Mouse (Mus musculus): ENCODE results near the gene Tmem45b. TPM values are rescaled to one million over a fixed set of nuclear protein-coding genes. Genes with fewer than 3 reads are reported as not detected.
A peak's percentile ranks its signal among the peaks of the same experiment; 100 is the strongest.

Tmem45b gene
- polyA plus RNA-seq, 1 experiment from 2014 or later, result not detected

DNA sequence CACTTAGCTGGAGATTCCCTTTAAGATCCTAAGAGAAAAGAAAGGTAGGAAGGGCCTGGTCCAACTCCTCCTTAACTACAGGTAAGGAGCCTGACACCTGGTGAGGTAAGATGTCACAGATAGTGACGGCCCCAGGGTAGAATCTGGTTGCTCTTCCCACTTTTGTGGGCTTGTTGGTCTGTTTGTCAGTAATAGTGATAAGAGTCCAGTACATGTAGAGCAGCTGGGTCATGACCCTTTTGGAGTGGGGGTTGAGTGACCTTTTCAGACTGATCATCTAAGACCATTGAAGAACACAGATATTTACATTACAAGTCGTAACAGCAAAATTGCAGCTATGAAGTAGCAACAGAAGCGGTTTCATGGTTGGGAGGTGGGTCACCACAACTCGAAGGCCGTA lies 77.1 kb downstream of the Tmem45b start:
- H3K27ac ChIP-seq (replicated peaks), result no peak overlapping the region
- H3K4me3 ChIP-seq, result peak overlapping the region; percentile 80
- ATAC-seq (ENCODE audit: low FRiP score, low read depth), result no peak
- peak overlapping the region; percentile 64 for H3K4me2 ChIP-seq
- 95% methylated on average over 5 of the region's 5 CpGs for WGBS
- H3K27me3 ChIP-seq, result no peaks in the 10 kb centered on the region
- no peak overlapping the region for H3K9ac ChIP-seq
- H3K36me3 ChIP-seq, result peaks cover 26% of the 10 kb centered on the region
- no peaks in the 10 kb centered on the region for H3K9me3 ChIP-seq
- H3K4me1 ChIP-seq (replicated peaks), result peaks cover 27% of the 10 kb centered on the region

DNA sequence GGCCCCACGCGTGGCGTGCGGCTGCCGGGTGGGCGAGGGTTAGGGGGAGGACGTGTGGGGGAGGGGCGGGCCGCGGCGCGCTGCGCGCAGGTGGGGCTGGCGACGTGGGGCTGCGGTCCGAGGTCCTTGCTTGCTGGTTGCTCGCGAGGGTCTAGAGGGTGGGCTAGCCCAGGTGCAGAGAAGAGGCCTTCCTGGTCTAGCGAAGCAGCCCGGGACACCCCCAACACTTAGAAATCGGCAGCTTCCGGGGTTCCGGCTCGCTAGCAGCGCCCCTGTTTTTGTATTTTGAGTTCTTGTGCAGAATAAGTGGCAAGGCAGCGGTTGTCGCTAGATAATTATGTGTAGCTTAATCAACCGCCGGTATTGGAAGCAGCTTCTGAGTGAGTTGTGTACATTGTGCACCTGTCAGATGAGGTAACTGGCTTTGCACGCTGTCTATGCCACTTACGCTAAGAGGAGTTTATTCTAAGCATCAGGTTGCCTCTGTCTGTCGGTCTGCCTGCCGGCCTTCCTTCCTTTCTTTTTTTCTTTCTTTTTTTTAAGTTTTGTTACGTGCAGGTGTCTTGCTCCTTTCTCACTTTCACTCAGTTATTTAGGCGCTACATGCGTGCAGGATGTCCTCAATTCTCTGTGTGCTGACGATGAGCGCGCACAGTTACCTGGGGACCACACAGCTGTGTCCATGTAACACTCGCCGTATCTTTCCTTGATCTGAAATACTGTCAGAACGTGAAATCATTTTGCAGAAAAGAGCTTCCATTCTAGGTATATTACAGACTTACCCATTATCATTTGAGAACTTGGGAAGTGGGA lies 77.7 kb downstream of the Tmem45b start:
- no peaks in the 10 kb centered on the region for H3K27me3 ChIP-seq
- H3K9me3 ChIP-seq, result no peaks in the 10 kb centered on the region
- peak overlapping the region; percentile 80 for H3K4me3 ChIP-seq
- H3K36me3 ChIP-seq, result peaks cover 20% of the 10 kb centered on the region
- 11% methylated on average over 37 of the region's 44 CpGs for WGBS
- peaks cover 27% of the 10 kb centered on the region for H3K4me1 ChIP-seq (replicated peaks)
- H3K27ac ChIP-seq (replicated peaks), result peak overlapping the region; percentile 73
- ATAC-seq (ENCODE audit: low FRiP score, low read depth), result peak; percentile 85
- peak overlapping the region; percentile 69 for H3K9ac ChIP-seq
- H3K4me2 ChIP-seq, result peak overlapping the region; percentile 64

DNA sequence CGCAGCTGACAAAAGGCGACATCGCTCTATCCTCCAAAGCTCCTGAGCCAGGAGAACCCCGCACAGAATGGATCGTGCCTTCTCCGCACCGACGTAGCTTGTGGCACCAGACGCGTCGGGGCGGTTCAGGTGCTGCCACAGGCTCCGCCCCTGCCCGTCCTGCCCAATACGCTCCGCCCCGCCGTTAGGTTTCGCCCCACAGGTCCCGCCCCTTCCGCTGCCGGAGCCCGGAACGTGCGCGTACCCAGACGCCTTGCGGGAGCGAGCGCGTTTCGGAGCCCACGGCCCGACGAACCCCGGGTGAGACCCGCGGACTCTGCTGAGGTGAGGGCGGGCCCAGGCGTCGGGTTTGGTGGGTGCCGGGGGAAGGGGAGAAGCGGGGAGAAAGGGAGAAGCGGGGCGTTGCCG lies 78.3 kb downstream of the Tmem45b start, which contains the start of gene Nfrkb:
TSS of gene Nfrkb (plus strand) at position 246 of the 408 bp plus-strand sequence.
- under 1% methylated on average over 43 of the region's 46 CpGs for WGBS
- ATAC-seq (ENCODE audit: low FRiP score, low read depth), result peak; percentile 97
- Histone ChIP-seq H3K4me2 (peak within 1 kb of the TSS; percentile 64), H3K27me3 (no peaks in the 10 kb centered on the region), H3K27ac (replicated peaks) (peak within 1 kb of the TSS; percentile 73), H3K9me3 (no peaks in the 10 kb centered on the region), H3K4me3 (peak within 1 kb of the TSS; percentile 80), H3K4me1 (replicated peaks) (peaks cover 27% of the 10 kb centered on the region), H3K36me3 (peaks cover 14% of the 10 kb centered on the region), H3K9ac (peak within 1 kb of the TSS; percentile 69)

DNA sequence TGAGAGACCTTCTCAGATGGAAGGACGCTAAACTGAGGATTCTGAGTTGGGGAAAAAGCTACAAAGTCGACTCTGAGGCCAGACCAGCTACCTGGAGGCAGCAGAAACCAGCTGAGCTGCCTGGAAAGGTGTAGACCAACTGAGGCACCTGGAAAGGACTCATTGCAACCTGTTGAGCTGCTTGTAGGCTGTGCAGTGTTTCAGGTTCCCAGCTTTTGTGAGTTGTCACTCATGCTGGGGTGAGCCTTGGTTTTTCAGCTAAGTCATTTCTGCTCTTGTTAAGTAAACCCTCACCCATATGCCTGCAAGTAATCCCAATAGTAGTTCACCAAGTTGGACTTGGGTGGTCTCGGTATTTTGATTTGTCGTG lies 78.8 kb downstream of the Tmem45b start:
- peak overlapping the region; percentile 73 for H3K27ac ChIP-seq (replicated peaks)

DNA sequence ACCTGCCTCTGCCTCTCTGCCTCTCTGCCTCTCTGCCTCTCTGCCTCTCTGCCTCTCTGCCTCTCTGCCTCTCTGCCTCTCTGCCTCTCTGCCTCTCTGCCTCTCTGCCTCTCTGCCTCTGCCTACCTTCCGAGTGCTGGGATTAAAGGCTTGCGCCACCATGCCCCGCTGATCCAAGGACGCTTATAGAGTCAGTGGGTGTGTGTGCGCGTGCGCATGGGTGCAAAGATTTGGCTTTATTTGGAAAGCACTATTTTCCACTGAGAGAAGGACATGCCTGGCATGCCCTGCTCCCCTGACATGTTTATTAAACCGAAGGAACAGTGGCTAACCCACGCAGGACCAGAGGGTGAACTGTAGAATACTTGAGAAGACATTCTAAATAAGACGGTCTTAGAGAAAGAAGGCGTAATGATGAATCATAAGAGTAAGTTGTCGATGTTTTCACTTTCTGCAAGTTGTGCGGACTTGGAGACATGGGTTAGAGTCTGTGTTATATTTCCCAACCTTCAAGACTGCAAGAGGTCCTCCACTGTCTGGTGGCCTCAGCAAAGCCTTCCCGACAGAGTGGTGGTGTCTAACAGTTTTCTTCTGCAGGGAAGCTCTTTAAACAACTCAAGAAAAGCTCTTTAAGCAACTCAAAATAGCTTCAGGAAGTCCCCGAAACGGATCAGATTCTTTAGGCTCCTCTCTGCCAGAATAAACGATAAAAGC lies 79.3 kb downstream of the Tmem45b start:
- WGBS, result 85% methylated on average over 17 of the region's 17 CpGs
- Histone ChIP-seq H3K9me3 (no peaks in the 10 kb centered on the region), H3K9ac (no peak overlapping the region), H3K27me3 (no peaks in the 10 kb centered on the region), H3K4me1 (replicated peaks) (peaks cover 27% of the 10 kb centered on the region), H3K4me3 (peak overlapping the region; percentile 80), H3K36me3 (peaks cover 8% of the 10 kb centered on the region; the same call in 1 of the 2 replicates), H3K4me2 (peak overlapping the region; percentile 64), H3K27ac (replicated peaks) (no peak overlapping the region)
- ATAC-seq (ENCODE audit: low FRiP score, low read depth), result no peak

More for the DNA sequence above, 78.8 kb downstream of the Tmem45b start:
- no peaks in the 10 kb centered on the region for H3K9me3 ChIP-seq
- H3K4me3 ChIP-seq, result peak overlapping the region; percentile 80
- ATAC-seq (ENCODE audit: low FRiP score, low read depth), result peak; percentile 46
- no peaks in the 10 kb centered on the region for H3K27me3 ChIP-seq
- H3K36me3 ChIP-seq, result peaks cover 9% of the 10 kb centered on the region
- H3K4me2 ChIP-seq, result peak overlapping the region; percentile 64
- H3K4me1 ChIP-seq (replicated peaks), result peaks cover 27% of the 10 kb centered on the region
- H3K9ac ChIP-seq, result peak overlapping the region; percentile 69
- 29% methylated on average over 4 of the region's 4 CpGs for WGBS

DNA sequence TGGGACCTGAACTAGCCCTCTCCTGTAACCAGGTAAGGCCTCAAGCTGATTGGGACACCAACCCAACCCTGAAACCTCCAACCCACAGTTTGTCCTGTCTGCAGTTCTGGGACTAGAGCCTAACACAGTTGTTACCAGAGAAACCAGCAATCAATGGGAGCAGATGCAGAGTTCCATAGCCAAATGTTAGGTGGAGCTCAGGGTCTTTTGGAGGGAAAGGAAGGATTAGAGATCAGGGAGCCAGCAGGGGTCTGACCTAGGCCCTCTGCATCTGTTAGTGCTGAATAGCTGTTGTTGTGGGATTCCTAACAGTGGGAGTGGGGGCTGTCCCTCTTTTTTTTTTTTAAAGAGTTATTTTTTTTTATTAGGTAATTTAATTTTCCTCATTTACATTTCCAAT lies 87.6 kb downstream of the Tmem45b start:
- Histone ChIP-seq H3K4me2 (no peak overlapping the region), H3K27me3 (no peaks in the 10 kb centered on the region), H3K4me1 (replicated peaks) (no peaks in the 10 kb centered on the region), H3K9me3 (0 out of 2 replicates have a peak, but pooled peaks cover 4% of the 10 kb centered on the region), H3K27ac (replicated peaks) (no peak overlapping the region), H3K9ac (no peak overlapping the region), H3K4me3 (no peak overlapping the region), H3K36me3 (peaks cover 33% of the 10 kb centered on the region)
- no peak for ATAC-seq (ENCODE audit: low FRiP score, low read depth)

Other genes starting within 250 kb of the Tmem45b start
- 7.7 and 8.6 TPM in 2 replicates for gene Prdm10, start 183.9 kb downstream of the Tmem45b start, polyA plus RNA-seq (2015; fragmentation: Nextera tagmentation; extraction: Ambion mirVana)
- 25.4 and 29.9 TPM in 2 replicates for gene Nfrkb, start 78.3 kb downstream of the Tmem45b start, polyA plus RNA-seq (2015; fragmentation: Nextera tagmentation; extraction: Ambion mirVana)

All from hindbrain, embryonic 15.5 days (tissue).